Mouse (Mus musculus) liver, embryonic 14.5 days (tissue): ENCODE data around the gene Afap1. TPM values are rescaled to one million over a fixed set of nuclear protein-coding genes. Genes with fewer than 3 reads are reported as not detected.

ENCODE experiments used
- ATAC-seq: fragments of 200-750 bp; cut with Nextera tagmentation; 2 replicates; pipeline ENCODE4 v1.8.0; 2017; ENCODE audit warnings: moderate number of reproducible peaks, mild to moderate bottlenecking, moderate library complexity; ENCODE audit not compliant: insufficient read depth
- DNase-seq, 3 experiments: peaks; one replicate each; pipeline ENCODE4 v3.0.0-alpha.2; 2012 to 2013; ENCODE audit warnings: low read depth in 3 of 3, low spot score in 3 of 3
- H3K27ac ChIP-seq: fragments of 300-500 bp; sonication (generic); 2 replicates; pipeline ENCODE4 v1.5.1; 2014; ENCODE audit warnings: moderate library complexity, mild to moderate bottlenecking, control low read depth, inconsistent platforms
- H3K27me3 ChIP-seq: fragments of 300-500 bp; sonication (generic); 2 replicates; pipeline ENCODE4 v1.6.1; 2014; ENCODE audit warnings: mild to moderate bottlenecking, low read length, moderate library complexity; ENCODE audit not compliant: control insufficient read depth, insufficient read depth
- H3K36me3 ChIP-seq: fragments of 300-500 bp; sonication (generic); replicated peaks from 2 replicates; pipeline ENCODE4 v1.6.1; 2014; ENCODE audit warnings: low read depth; ENCODE audit not compliant: control insufficient read depth, insufficient read depth
- H3K4me1 ChIP-seq, 2 experiments: fragments of 200-500 bp in 1 of 2; fragments of 300-500 bp in 1 of 2; sonication (generic) in 1 of 2; replicated peaks; 2 replicates each; pipeline ENCODE4 v1.6.1; 2012 to 2014; ENCODE audit warnings: antibody characterized with exemption in 1 of 2, inconsistent platforms in 1 of 2, low read length in 1 of 2; ENCODE audit not compliant: control insufficient read depth in 2 of 2, insufficient read depth in 2 of 2
- H3K4me2 ChIP-seq: fragments of 300-500 bp; sonication (generic); 2 replicates; pipeline ENCODE4 v1.6.1; 2014; ENCODE audit warnings: low read depth, mild to moderate bottlenecking, control low read depth, moderate library complexity
- H3K4me3 ChIP-seq, 2 experiments: fragments of 200-500 bp in 1 of 2; fragments of 300-500 bp in 1 of 2; sonication (generic) in 1 of 2; 2 replicates each; pipeline ENCODE4 v1.5.1; 2012 to 2014; ENCODE audit warnings: low read depth in 2 of 2, low read length in 2 of 2, mild to moderate bottlenecking in 2 of 2, control low read depth in 1 of 2, inconsistent platforms in 1 of 2, moderate library complexity in 1 of 2; ENCODE audit not compliant: insufficient read depth in 1 of 2
- H3K9ac ChIP-seq: fragments of 300-500 bp; sonication (generic); replicated peaks from 2 replicates; pipeline ENCODE4 v1.6.1; 2014; ENCODE audit warnings: mild to moderate bottlenecking, control low read depth, moderate library complexity
- H3K9me3 ChIP-seq: fragments of 300-500 bp; sonication (generic); 2 replicates; pipeline ENCODE4 v1.6.1; 2016; ENCODE audit warnings: low read length, mixed read lengths; ENCODE audit not compliant: control insufficient read depth
- CTCF ChIP-seq: IDR thresholded peaks from 2 replicates; pipeline ENCODE4 v1.5.1; 2016; ENCODE audit warnings: antibody characterized with exemption, low read depth, control low read depth
- EP300 ChIP-seq: IDR thresholded peaks from 2 replicates; pipeline ENCODE4 v1.6.1; 2016; ENCODE audit warnings: antibody characterized with exemption, low read depth
- WGBS: fragments of 180-500 bp; shearing (Covaris S2); extraction: QIAGEN DNeasy Blood & Tissue Kit; methylation state at CpG from one replicate; pipeline ENCODE4 v1.1.7; 2014; ENCODE audit not compliant: insufficient replicate concordance; 5-methylcytosine and 5-hydroxymethylcytosine counted together
- polyA plus RNA-seq, 2 experiments: library from polyadenylated mRNA; depleted of rRNA in 1 of 2; stranded (reverse) in 1 of 2; unstranded in 1 of 2; fragments of >200 nt; fragmentation: Nextera tagmentation in 1 of 2; extraction: Ambion mirVana in 1 of 2; gene quantifications; 2 replicates each; pipeline versions ENCODE4 v1.2.1 to v1.2.3; 2012 to 2014

The Afap1 gene
- polyA plus RNA-seq, 2 experiments: 0.58 to 0.76 TPM

DNA sequence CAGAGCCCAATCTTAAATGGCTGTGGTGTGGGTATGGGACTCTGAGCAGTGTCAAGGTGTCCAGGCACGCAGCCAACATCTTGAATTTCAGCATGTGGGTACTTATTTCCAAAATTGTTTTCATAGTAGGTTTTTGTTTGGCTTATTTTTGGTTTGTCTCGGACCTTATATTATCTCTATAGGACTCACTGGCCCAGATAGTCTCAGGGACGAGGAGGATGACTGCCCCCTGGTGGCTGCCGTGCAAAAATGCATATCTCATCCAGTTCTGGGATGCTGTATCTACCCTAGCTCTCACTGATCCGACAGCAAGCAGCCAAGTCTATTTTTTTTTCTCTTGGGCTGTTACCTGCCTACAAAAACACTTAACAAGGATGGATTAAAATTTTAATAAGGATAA is 82.6 kb downstream of the Afap1 start:
- H3K9me3 ChIP-seq: no peaks in the 10 kb centered on the region
- H3K27ac ChIP-seq: no peak overlapping the region
- WGBS: 10% methylated on average over 5 of the region's 5 CpGs
- H3K4me1 ChIP-seq: no peaks in the 10 kb centered on the region
- DNase-seq (peak in 2 of 3 experiments; percentile 13), ATAC-seq (no peak)
- H3K4me3 ChIP-seq: no peak overlapping the region
- no peak overlapping the region for H3K9ac ChIP-seq
- no peak overlapping the region for H3K4me2 ChIP-seq
- H3K27me3 ChIP-seq: no peaks in the 10 kb centered on the region
- no peak for TF ChIP-seq EP300
- peak; percentile 81 for TF ChIP-seq CTCF
- H3K36me3 ChIP-seq: no peaks in the 10 kb centered on the region

DNA sequence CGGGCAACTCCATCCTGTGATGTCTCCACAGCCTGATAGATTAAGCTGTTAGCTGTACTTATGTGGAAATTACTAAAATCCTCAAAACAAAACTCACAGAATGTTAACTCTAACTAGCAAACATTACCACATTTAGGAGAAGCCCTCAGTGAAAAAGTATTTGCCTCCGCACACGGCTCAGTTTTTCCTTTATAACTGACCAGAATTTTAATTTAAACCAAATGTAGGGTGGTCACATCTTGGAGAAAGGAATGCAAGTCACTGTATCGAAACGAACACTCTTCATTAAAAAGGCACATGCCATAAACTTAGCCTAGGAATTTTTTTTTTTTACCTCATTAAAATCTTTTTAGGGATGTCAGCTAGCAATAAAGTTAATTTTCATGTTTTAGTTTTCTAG is 87.4 kb downstream of the Afap1 start:
- WGBS: 68% methylated on average over 5 of the region's 5 CpGs
- ATAC-seq: no peak
- H3K4me2 ChIP-seq: no peak overlapping the region
- no peak overlapping the region for H3K27ac ChIP-seq
- no peaks in the 10 kb centered on the region for H3K9me3 ChIP-seq
- TF ChIP-seq CTCF (no peak), EP300 (no peak)
- DNase-seq: no peak
- H3K9ac ChIP-seq: no peak overlapping the region
- no peaks in the 10 kb centered on the region for H3K36me3 ChIP-seq
- H3K4me1 ChIP-seq: no peaks in the 10 kb centered on the region
- H3K27me3 ChIP-seq: no peaks in the 10 kb centered on the region
- no peak overlapping the region for H3K4me3 ChIP-seq

DNA sequence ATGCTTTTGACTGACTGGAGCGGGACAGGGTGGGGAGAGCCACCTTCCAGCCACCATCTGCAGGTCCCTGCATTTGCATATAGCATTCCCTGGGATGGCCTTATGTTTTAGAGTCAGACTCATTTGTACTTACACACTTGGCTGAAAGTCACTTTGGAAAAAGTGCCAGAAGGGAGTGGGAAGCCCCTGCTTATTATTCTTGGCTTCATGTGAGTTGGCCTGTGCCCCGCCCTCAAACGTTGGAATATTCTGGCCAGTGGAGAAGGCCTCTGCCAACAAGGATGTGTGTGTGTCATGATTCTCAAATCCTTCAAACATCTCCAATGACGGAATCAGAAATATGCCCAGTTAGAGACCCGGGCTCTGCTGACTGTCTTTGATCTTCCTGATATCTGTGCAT is 88.2 kb downstream of the Afap1 start:
- Histone ChIP-seq H3K36me3 (no peaks in the 10 kb centered on the region), H3K9me3 (no peaks in the 10 kb centered on the region), H3K27me3 (no peaks in the 10 kb centered on the region), H3K27ac (no peak overlapping the region), H3K4me1 (no peaks in the 10 kb centered on the region), H3K4me2 (no peak overlapping the region), H3K9ac (no peak overlapping the region), H3K4me3 (no peak overlapping the region)
- ATAC-seq (no peak), DNase-seq (no peak)
- no peak for TF ChIP-seq CTCF
- no peak for TF ChIP-seq EP300
- WGBS: 63% methylated on average over 5 of the region's 5 CpGs

DNA sequence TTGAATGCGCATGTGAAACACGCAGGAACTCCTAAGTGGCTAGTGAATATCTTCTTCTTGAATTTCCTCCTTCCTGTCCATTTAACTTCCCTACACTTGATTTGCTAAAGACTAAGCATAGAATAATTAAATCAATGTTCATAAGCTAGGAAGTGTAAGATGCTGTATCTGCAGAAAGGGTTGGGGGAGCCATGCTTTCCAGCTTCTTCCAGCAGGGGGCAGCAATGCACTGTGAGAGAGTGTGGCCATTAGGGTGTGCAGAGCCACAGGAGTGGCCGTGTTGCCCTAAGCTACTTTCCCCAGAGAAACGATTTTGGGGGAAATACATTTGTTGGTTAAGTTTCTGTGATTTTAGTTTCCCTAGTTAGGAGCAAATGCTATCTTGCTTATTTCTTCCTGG is 88.9 kb downstream of the Afap1 start:
- Histone ChIP-seq H3K27ac (no peak overlapping the region), H3K4me1 (no peaks in the 10 kb centered on the region), H3K9me3 (no peaks in the 10 kb centered on the region), H3K4me3 (no peak overlapping the region), H3K27me3 (no peaks in the 10 kb centered on the region), H3K36me3 (no peaks in the 10 kb centered on the region), H3K9ac (no peak overlapping the region), H3K4me2 (no peak overlapping the region)
- DNase-seq (peak in 2 of 3 experiments; percentile 15 to 19), ATAC-seq (no peak)
- 32% methylated on average over 4 of the region's 4 CpGs for WGBS
- TF ChIP-seq EP300 (no peak), CTCF (peak; percentile 88)

DNA sequence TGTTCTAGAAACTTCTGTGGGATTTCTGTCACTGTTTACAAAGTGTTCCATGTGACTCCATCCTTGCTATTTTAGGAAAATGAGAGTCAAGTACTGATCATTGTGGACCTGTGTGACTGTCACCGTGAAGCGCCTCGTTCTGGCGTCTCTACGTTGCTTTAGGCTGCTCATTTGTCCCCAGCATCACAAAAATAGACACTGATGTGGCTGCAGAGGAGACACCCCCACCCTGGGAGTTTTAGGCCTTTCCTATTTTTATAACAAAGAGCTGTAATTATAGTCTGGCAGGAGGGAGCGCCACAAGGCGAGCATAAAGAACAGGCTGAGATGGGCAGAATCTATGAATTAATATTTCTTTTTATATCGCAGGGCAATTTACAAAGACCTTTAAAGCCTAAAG is 92.5 kb downstream of the Afap1 start:
- no peaks in the 10 kb centered on the region for H3K36me3 ChIP-seq
- H3K4me3 ChIP-seq: no peak overlapping the region
- H3K9me3 ChIP-seq: no peaks in the 10 kb centered on the region
- H3K4me1 ChIP-seq: no peaks in the 10 kb centered on the region
- no peak overlapping the region for H3K4me2 ChIP-seq
- no peak for ATAC-seq
- no peak overlapping the region for H3K9ac ChIP-seq
- H3K27me3 ChIP-seq: no peaks in the 10 kb centered on the region
- TF ChIP-seq EP300 (no peak), CTCF (no peak)
- no peak overlapping the region for H3K27ac ChIP-seq
- DNase-seq: no peak
- WGBS: 74% methylated on average over 8 of the region's 8 CpGs

DNA sequence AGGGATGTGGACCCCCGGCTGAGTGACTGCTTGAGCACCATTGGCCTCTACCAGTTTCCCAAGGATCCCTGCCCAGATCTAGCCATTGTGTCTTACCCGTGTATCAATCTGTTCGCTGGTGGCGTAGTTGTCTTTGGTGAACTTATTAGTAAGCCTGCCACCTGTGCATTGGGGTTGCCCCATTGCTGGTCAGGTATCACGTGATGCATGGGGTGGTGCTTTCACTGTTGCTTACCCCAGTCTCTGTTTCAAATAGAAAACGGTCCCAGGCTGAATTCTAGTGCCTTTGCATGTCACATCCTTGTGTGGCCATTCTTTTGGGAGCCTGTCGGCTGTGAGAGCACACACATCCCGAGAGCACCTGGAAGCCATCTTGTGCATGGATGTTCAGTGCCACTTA is 95.0 kb downstream of the Afap1 start:
- Histone ChIP-seq H3K9ac (no peak overlapping the region), H3K4me3 (no peak overlapping the region), H3K27me3 (no peaks in the 10 kb centered on the region), H3K4me2 (no peak overlapping the region), H3K4me1 (no peaks in the 10 kb centered on the region), H3K9me3 (no peaks in the 10 kb centered on the region), H3K27ac (no peak overlapping the region), H3K36me3 (no peaks in the 10 kb centered on the region)
- ATAC-seq (no peak), DNase-seq (no peak)
- TF ChIP-seq EP300 (no peak), CTCF (no peak)
- 60% methylated on average over 8 of the region's 8 CpGs for WGBS
